Mouse (Mus musculus): ENCODE measurements around the gene Akt1s1.

- TF ChIP-seq CTCF (IDR thresholded peaks at IDR 0.05; ENCODE audit: borderline replicate concordance, insufficient read depth, low read length) (no peak), POLR2A (IDR thresholded peaks at IDR 0.05; ENCODE audit: low read depth, low read length) (no peak)
Observed at GRCm38 (mm10) chr7:44901230-44901722, 52.5 kb downstream of the Akt1s1 start.

Data from embryonic fibroblast, embryonic 13.5 days (primary cell).